Mouse (Mus musculus): ENCODE measurements around the gene Atf6b. TPM values are rescaled to one million over a fixed set of nuclear protein-coding genes. Genes with fewer than 3 reads are reported as not detected.

The Atf6b gene
- total RNA-seq, 1 experiment: 55.7 TPM

DNA sequence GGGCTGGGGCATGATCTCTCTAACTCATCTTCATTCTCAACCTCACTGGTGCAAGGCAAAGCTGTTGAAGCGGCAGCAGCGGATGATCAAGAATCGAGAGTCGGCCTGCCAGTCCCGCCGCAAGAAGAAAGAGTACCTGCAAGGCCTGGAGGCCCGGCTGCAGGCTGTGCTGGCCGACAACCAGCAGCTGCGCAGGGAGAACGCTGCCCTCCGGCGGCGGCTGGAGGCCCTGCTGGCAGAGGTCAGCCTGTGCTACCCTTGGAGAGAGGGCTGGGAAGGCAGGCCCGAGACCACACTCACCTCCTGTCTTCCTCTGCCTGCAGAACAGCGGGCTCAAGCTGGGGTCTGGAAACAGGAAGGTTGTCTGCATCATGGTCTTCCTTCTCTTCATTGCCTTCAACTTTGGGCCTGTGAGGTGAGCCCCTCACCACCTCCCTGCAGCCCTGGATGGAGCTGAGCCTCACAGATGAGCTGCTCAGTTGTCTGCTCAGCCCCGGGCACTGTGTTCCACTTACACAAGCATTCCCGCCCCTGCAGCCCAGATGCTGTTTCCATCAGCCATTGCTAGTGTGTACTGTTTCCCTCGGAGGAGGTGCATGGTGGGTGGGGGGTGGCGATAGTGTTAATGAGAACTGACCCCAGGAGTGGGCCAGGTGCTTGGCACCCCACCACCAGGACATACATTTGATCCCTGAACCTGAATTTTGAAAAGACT, 4.7 kb downstream of the Atf6b start:
- Histone ChIP-seq H3K9me3 (ENCODE audit: control insufficient read depth, insufficient read depth, low read depth, low read length) (no peaks in the 10 kb centered on the region), H3K4me1 (ENCODE audit: control insufficient read depth in 2 of 2, insufficient read depth in 2 of 2, low read length in 2 of 2, poor library complexity in 1 of 2) (peaks cover 0 to 5% of the 10 kb centered on the region in 2 experiments; a peak in 1 of 4 replicates), H3K9ac (ENCODE audit: insufficient read depth, low read depth, low read length, poor library complexity, severe bottlenecking) (no peak overlapping the region), H3K36me3 (ENCODE audit: control insufficient read depth, insufficient read depth, low read length, poor library complexity, severe bottlenecking) (peaks cover 53% of the 10 kb centered on the region), H3K4me3 (ENCODE audit: insufficient read depth in 1 of 2, low read depth in 1 of 2, low read length in 2 of 2, poor library complexity in 1 of 2, severe bottlenecking in 1 of 2) (no peak overlapping the region), H3K27ac (ENCODE audit: insufficient read depth, low read depth, low read length, poor library complexity, severe bottlenecking) (no peak overlapping the region)
- in situ Hi-C loops (cut with MboI; ENCODE audit: low sequenced_read_pairs in 2 of 2, unreplicated experiment in 2 of 2): no loop called here
- no peak for DNase-seq (ENCODE audit: low read depth, low spot score)
- TF ChIP-seq MAFK (IDR thresholded peaks at IDR 0.05; ENCODE audit: insufficient read depth, low read depth, low read length): no peak
- no peak for TF ChIP-seq CHD2 (IDR thresholded peaks at IDR 0.05; ENCODE audit: low read depth, low read length)
- TF ChIP-seq ZC3H11A (IDR thresholded peaks at IDR 0.05; ENCODE audit: borderline replicate concordance, low read depth, low read length): no peak
- TF ChIP-seq HCFC1 (IDR thresholded peaks at IDR 0.05; ENCODE audit: borderline replicate concordance, insufficient read depth, low read length): no peak
- TF ChIP-seq ZNF384 (IDR thresholded peaks at IDR 0.05; ENCODE audit: low read depth, low read length): no peak

DNA sequence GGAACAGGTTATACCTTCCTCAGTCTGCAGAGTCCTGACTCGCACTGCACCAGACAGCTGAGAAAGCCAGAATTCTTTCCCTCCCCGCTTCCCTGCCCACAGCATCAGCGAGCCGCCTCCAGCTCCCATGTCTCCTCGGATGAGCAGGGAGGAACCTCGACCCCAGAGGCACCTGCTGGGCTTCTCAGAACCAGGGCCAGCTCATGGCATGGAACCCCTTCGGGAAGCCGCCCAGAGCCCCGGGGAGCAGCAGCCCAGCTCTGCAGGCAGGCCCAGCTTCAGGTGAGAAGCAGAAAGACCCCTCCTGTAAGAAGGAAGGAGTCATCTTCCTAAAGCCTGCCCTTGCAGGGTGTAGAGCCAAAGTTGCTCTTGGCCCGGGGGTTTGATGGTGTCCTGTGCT, 5.6 kb downstream of the Atf6b start:
- peaks cover 53% of the 10 kb centered on the region for H3K36me3 ChIP-seq (ENCODE audit: control insufficient read depth, insufficient read depth, low read length, poor library complexity, severe bottlenecking)
- DNase-seq (ENCODE audit: low read depth, low spot score): no peak

DNA sequence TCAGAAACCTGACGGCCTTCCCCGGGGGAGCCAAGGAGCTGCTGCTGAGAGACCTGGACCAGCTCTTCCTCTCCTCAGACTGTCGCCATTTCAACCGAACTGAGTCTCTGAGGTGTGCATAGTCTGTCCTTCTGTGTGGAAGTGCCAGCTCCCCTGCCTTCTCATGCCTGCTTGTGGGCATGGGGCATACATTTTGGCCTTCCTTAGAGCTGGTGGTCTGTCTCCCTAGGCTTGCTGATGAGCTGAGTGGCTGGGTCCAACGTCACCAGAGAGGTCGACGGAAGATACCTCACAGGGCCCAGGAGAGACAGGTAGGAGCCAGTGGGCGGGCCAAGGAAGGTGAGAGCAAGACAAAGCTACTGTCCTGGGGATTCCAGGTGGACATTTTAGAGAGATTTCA, 6.0 kb downstream of the Atf6b start:
- Histone ChIP-seq H3K4me3 (ENCODE audit: insufficient read depth in 1 of 2, low read depth in 1 of 2, low read length in 2 of 2, poor library complexity in 1 of 2, severe bottlenecking in 1 of 2) (no peak overlapping the region), H3K9me3 (ENCODE audit: control insufficient read depth, insufficient read depth, low read depth, low read length) (no peaks in the 10 kb centered on the region), H3K9ac (ENCODE audit: insufficient read depth, low read depth, low read length, poor library complexity, severe bottlenecking) (no peak overlapping the region), H3K36me3 (ENCODE audit: control insufficient read depth, insufficient read depth, low read length, poor library complexity, severe bottlenecking) (peaks cover 53% of the 10 kb centered on the region), H3K27ac (ENCODE audit: insufficient read depth, low read depth, low read length, poor library complexity, severe bottlenecking) (no peak overlapping the region), H3K4me1 (ENCODE audit: control insufficient read depth in 2 of 2, insufficient read depth in 2 of 2, low read length in 2 of 2, poor library complexity in 1 of 2) (peaks cover 0 to 4% of the 10 kb centered on the region in 2 experiments; a peak in 1 of 4 replicates)
- DNase-seq (ENCODE audit: low read depth, low spot score): no peak
- in situ Hi-C loops (cut with MboI; ENCODE audit: low sequenced_read_pairs in 2 of 2, unreplicated experiment in 2 of 2): no loop called here
- TF ChIP-seq ZC3H11A (IDR thresholded peaks at IDR 0.05; ENCODE audit: borderline replicate concordance, low read depth, low read length) (no peak), MAFK (IDR thresholded peaks at IDR 0.05; ENCODE audit: insufficient read depth, low read depth, low read length) (no peak), ZNF384 (IDR thresholded peaks at IDR 0.05; ENCODE audit: low read depth, low read length) (no peak), CHD2 (IDR thresholded peaks at IDR 0.05; ENCODE audit: low read depth, low read length) (no peak), HCFC1 (IDR thresholded peaks at IDR 0.05; ENCODE audit: borderline replicate concordance, insufficient read depth, low read length) (no peak)

More for the DNA sequence above, 5.6 kb downstream of the Atf6b start:
- in situ Hi-C loops (cut with MboI; ENCODE audit: low sequenced_read_pairs in 2 of 2, unreplicated experiment in 2 of 2): no loop called here
- H3K4me1 ChIP-seq (ENCODE audit: control insufficient read depth in 2 of 2, insufficient read depth in 2 of 2, low read length in 2 of 2, poor library complexity in 1 of 2): peaks cover 0 to 5% of the 10 kb centered on the region in 2 experiments; a peak in 1 of 4 replicates
- no peak for TF ChIP-seq HCFC1 (IDR thresholded peaks at IDR 0.05; ENCODE audit: borderline replicate concordance, insufficient read depth, low read length)
- TF ChIP-seq ZNF384 (IDR thresholded peaks at IDR 0.05; ENCODE audit: low read depth, low read length): no peak
- TF ChIP-seq ZC3H11A (IDR thresholded peaks at IDR 0.05; ENCODE audit: borderline replicate concordance, low read depth, low read length): no peak
- TF ChIP-seq CHD2 (IDR thresholded peaks at IDR 0.05; ENCODE audit: low read depth, low read length): no peak
- TF ChIP-seq MAFK (IDR thresholded peaks at IDR 0.05; ENCODE audit: insufficient read depth, low read depth, low read length): no peak
- no peak overlapping the region for H3K4me3 ChIP-seq (ENCODE audit: insufficient read depth in 1 of 2, low read depth in 1 of 2, low read length in 2 of 2, poor library complexity in 1 of 2, severe bottlenecking in 1 of 2)
- H3K9me3 ChIP-seq (ENCODE audit: control insufficient read depth, insufficient read depth, low read depth, low read length): no peaks in the 10 kb centered on the region
- no peak overlapping the region for H3K27ac ChIP-seq (ENCODE audit: insufficient read depth, low read depth, low read length, poor library complexity, severe bottlenecking)
- no peak overlapping the region for H3K9ac ChIP-seq (ENCODE audit: insufficient read depth, low read depth, low read length, poor library complexity, severe bottlenecking)

DNA sequence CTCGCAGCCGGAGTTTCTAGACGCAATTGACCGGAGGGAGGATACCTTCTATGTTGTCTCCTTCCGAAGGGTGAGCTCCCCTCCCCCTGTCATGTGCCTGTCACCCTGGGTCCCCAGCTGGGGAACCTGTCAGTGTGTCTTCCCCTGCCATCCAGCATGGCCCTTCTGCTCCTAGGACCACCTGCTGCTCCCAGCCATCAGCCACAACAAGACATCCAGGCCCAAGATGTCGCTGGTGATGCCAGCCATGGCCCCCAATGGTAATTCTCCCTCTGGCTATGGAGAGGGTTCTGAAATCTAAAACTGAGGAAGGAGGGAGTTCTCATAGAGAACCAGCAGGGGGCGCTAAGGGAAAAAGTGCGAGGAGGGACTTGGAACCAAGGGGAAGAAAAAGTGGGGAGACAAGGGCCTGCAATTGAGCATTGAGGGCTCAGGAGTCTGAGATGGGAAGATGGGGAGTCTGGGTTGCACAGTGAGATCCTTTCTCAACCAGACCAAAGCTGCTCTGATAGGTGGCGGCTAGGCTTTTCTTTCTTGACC, 6.9 kb downstream of the Atf6b start:
- DNase-seq (ENCODE audit: low read depth, low spot score): no peak
- H3K9me3 ChIP-seq (ENCODE audit: control insufficient read depth, insufficient read depth, low read depth, low read length): no peaks in the 10 kb centered on the region
- no peak overlapping the region for H3K4me3 ChIP-seq (ENCODE audit: insufficient read depth in 1 of 2, low read depth in 1 of 2, low read length in 2 of 2, poor library complexity in 1 of 2, severe bottlenecking in 1 of 2)
- peaks cover 48% of the 10 kb centered on the region for H3K36me3 ChIP-seq (ENCODE audit: control insufficient read depth, insufficient read depth, low read length, poor library complexity, severe bottlenecking)
- H3K9ac ChIP-seq (ENCODE audit: insufficient read depth, low read depth, low read length, poor library complexity, severe bottlenecking): no peak overlapping the region
- H3K4me1 ChIP-seq (ENCODE audit: control insufficient read depth in 2 of 2, insufficient read depth in 2 of 2, low read length in 2 of 2, poor library complexity in 1 of 2): 0 out of 4 replicates have a peak, but pooled peaks cover 0 to 3% of the 10 kb centered on the region in 2 experiments
- in situ Hi-C loops (cut with MboI; ENCODE audit: low sequenced_read_pairs in 2 of 2, unreplicated experiment in 2 of 2): no loop called here
- TF ChIP-seq HCFC1 (IDR thresholded peaks at IDR 0.05; ENCODE audit: borderline replicate concordance, insufficient read depth, low read length): no peak
- TF ChIP-seq MAFK (IDR thresholded peaks at IDR 0.05; ENCODE audit: insufficient read depth, low read depth, low read length): no peak
- TF ChIP-seq ZNF384 (IDR thresholded peaks at IDR 0.05; ENCODE audit: low read depth, low read length): no peak
- TF ChIP-seq CHD2 (IDR thresholded peaks at IDR 0.05; ENCODE audit: low read depth, low read length): no peak
- no peak for TF ChIP-seq ZC3H11A (IDR thresholded peaks at IDR 0.05; ENCODE audit: borderline replicate concordance, low read depth, low read length)
- no peak overlapping the region for H3K27ac ChIP-seq (ENCODE audit: insufficient read depth, low read depth, low read length, poor library complexity, severe bottlenecking)

Data from ES-E14 (cell line).